Mouse (Mus musculus) cortical plate, adult 2 months (tissue): ENCODE measurements around the gene Kcnma1. TPM values are rescaled to one million over a fixed set of nuclear protein-coding genes. Genes with fewer than 3 reads are reported as not detected.

Source experiments
- H3K27ac ChIP-seq: fragments of 200-500 bp; 2 replicates; pipeline ENCODE4 v1.5.1; 2012; ENCODE audit warnings: low read length, control low read depth, inconsistent platforms; ENCODE audit not compliant: insufficient read depth
- H3K4me1 ChIP-seq: fragments of 200-500 bp; 2 replicates; pipeline ENCODE4 v1.6.1; 2011; ENCODE audit warnings: low read length; ENCODE audit not compliant: control insufficient read depth, insufficient read depth
- H3K4me3 ChIP-seq: fragments of 200-500 bp; 2 replicates; pipeline ENCODE4 v1.5.1; 2011; ENCODE audit warnings: mild to moderate bottlenecking, low read length, control low read depth; ENCODE audit not compliant: insufficient read depth
- CTCF ChIP-seq: fragments of 200-500 bp; IDR thresholded peaks from 2 replicates; pipeline ENCODE4 v1.5.1; 2011; ENCODE audit warnings: mild to moderate bottlenecking, control low read depth, low read length; ENCODE audit not compliant: insufficient read depth; ENCODE audit errors: extremely low read depth
- POLR2A ChIP-seq: fragments of 200-500 bp; IDR thresholded peaks from 2 replicates; pipeline ENCODE4 v1.6.1; 2011; ENCODE audit warnings: mild to moderate bottlenecking, low read length, control low read depth; ENCODE audit not compliant: insufficient read depth; ENCODE audit errors: extremely low read depth
- polyA plus RNA-seq: library from polyadenylated mRNA; depleted of rRNA; stranded (reverse); fragments of >200 nt; gene quantifications from 2 replicates; pipeline ENCODE4 v1.2.3, GENCODE M21; 2012; rRNA removed

The Kcnma1 gene
- 57.9 and 60.3 TPM in 2 replicates for polyA plus RNA-seq

DNA sequence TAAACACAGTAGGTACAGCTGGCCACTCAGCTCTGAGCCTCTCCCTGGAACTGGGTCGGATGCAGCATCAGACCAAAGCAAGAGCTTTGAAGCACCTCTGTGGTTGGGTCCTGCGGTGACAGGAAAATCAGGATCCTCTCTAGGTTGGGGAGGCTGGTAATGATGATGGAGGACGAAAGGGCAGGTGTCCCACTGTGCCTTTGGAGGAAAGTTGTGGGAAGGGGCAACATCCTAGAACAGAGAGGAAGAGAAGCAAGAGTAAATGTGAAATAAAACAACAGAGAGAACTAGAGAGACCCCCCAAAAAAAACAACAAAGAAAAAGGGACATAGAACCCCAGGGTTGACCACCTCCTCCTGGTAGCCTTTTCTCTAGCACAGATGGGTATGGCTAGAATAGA is at the start of gene Kcnma1:
Gene Kcnma1, minus strand, starts transcription at position 101 of the 400 bp plus-strand sequence.
- no peak within 1 kb of the TSS for H3K27ac ChIP-seq
- no peak within 1 kb of the TSS for H3K4me3 ChIP-seq
- no peak for TF ChIP-seq POLR2A
- no peak for TF ChIP-seq CTCF

GRCm38 (mm10) chr14:24059747-24060146 is 45.5 kb upstream of the Kcnma1 start:
- no peaks in the 10 kb centered on the region for H3K4me1 ChIP-seq
- TF ChIP-seq CTCF (peak; percentile 89), POLR2A (no peak)
- H3K4me3 ChIP-seq = no peak overlapping the region
- no peak overlapping the region for H3K27ac ChIP-seq

More for the DNA sequence above, at the start of gene Kcnma1:
- no peaks in the 10 kb centered on the region for H3K4me1 ChIP-seq

DNA sequence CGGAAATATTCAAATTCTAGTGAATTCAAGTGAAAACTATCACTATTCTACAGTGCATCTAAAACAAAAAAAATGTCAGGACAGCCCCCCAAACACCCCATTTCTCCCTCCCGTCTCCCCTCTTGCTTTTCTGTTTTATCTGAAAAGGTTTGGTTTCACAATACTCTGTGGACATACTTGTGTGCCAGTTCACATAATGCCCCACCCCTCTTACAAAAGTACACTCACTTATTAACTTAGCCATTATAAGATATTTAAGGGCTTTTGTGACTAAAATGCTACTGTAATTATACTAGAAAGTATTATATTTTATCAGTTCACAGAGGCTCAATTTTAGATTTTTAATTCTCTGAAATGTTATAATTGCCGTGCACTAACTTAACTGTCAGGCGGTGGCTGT is 45.0 kb upstream of the Kcnma1 start:
- TF ChIP-seq POLR2A (no peak), CTCF (no peak)
- Histone ChIP-seq H3K27ac (no peak overlapping the region), H3K4me3 (no peak overlapping the region), H3K4me1 (no peaks in the 10 kb centered on the region)

DNA sequence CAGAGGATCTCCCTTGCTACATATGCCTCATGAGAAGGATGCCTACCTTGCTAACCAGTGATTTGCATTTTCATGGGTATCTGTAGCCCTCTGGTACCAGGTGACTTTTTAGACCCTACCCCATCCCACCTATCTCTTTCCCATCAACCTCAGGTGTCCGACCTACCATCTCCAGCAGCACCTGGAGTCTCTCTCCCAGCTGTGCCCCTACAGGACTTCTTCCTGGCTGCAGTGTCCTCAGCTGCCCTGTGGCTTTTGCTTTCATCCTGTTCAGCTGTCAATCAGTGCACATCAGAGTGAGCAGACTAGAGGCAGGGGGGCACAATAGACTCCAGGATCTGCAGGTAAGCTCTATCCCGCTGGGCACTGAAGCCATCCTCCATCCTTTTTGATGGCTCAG is 37.5 kb upstream of the Kcnma1 start:
- Histone ChIP-seq H3K4me3 (no peak overlapping the region), H3K4me1 (no peaks in the 10 kb centered on the region), H3K27ac (no peak overlapping the region)
- TF ChIP-seq CTCF = no peak
- no peak for TF ChIP-seq POLR2A

GRCm38 (mm10) chr14:24036609-24037008 is 22.3 kb upstream of the Kcnma1 start:
- TF ChIP-seq CTCF = no peak
- Histone ChIP-seq H3K27ac (no peak overlapping the region), H3K4me3 (no peak overlapping the region), H3K4me1 (peaks cover 3% of the 10 kb centered on the region)

- TF ChIP-seq CTCF (no peak), POLR2A (no peak)
- Histone ChIP-seq H3K4me1 (peaks cover 3% of the 10 kb centered on the region), H3K4me3 (no peak overlapping the region), H3K27ac (no peak overlapping the region)
These were observed 21.9 kb upstream of the Kcnma1 start for GRCm38 (mm10) chr14:24036208-24036535.

DNA sequence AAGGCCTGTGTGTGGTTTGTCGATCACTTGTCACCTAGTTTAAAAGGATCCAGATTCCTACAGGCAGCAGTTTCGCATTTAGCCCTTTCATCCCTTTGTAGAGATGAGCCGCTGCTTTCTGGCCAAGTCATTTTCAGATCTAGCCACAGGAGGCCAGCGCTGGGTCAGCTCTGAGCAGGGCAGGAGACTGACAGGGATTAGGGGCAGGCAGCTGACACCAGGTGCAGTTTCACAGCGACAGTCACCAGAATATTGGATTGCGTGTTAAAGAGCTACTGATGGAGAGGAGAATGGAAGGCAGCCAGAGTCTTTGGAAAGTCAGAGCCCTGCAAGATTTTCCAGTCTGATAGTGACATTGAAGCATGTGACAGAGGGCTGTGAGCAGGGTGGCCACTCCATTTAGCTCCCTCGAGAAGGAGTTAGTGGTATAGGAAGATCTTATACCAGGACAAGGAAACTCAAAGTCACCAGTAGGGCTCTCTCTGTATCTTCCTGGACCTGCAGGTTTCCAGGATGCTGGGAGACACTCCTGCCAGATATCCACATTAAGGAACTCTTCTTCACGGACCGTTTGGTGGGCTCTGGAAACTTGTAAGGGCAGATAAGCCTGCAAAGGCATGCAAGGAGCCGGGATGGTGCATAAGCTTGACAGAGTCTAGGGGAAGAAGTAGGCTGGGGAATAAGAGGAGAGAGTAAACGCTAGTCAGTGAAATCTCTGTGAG is 21.4 kb upstream of the Kcnma1 start:
- Histone ChIP-seq H3K27ac (no peak overlapping the region), H3K4me1 (peaks cover 3% of the 10 kb centered on the region), H3K4me3 (no peak overlapping the region)
- TF ChIP-seq CTCF (no peak), POLR2A (no peak)

- Histone ChIP-seq H3K27ac (no peak overlapping the region), H3K4me3 (no peak overlapping the region), H3K4me1 (peaks cover 3% of the 10 kb centered on the region)
- TF ChIP-seq CTCF (no peak), POLR2A (no peak)
These were observed 18.6 kb upstream of the Kcnma1 start for GRCm38 (mm10) chr14:24032876-24033389.

DNA sequence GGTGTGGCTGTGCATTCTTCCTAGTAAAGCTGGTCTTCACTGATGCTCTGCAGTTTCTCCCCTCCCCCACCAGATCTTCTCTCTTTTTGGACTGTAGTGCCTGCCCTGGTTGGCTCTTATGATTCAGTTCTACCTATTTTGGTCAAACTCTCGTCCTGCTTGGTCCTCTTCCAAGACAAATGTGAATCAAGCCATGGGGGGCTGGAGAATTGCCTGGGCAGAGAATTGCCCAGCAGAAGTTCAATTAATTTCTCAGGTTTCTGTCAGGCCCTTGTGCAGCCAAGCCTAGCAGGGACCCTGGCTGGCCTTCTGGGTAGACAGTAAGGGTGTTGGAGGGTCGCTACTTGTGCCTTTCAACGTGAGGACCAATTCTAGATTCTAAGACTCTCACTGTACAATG is 17.9 kb upstream of the Kcnma1 start:
- no peak overlapping the region for H3K4me3 ChIP-seq
- peaks cover 3% of the 10 kb centered on the region for H3K4me1 ChIP-seq
- no peak for TF ChIP-seq CTCF
- no peak for TF ChIP-seq POLR2A
- no peak overlapping the region for H3K27ac ChIP-seq

DNA sequence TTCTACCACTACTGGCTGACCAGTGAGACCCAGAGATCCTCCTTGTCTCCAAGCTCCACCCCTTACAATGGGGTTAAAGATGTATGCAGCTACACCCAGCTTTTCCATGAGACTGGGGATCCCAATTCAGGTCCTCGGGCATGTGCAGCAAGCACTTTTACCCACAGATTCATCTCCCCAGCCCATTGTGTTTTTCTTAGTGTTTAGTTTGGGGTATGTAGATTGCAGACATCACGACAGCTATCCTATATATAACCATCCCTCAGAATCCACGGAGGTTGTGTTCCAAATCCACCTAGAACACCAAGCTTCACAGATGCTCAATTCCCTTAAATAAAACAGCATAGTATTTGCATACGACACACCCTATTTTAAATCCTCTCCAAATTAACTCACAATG is 6.4 kb upstream of the Kcnma1 start:
- 0 out of 2 replicates have a peak overlapping the region, but pooled peaks have one; percentile 32 for H3K27ac ChIP-seq
- no peak overlapping the region for H3K4me3 ChIP-seq
- H3K4me1 ChIP-seq = 0 out of 2 replicates have a peak, but pooled peaks cover 2% of the 10 kb centered on the region
- TF ChIP-seq CTCF = no peak
- TF ChIP-seq POLR2A = no peak
